Mouse (Mus musculus) CH12.LX (cell line): ENCODE results near the gene Cchcr1. TPM values are rescaled to one million over a fixed set of nuclear protein-coding genes. Genes with fewer than 3 reads are reported as not detected.

Source experiments
- DNase-seq: peaks from one replicate; pipeline ENCODE4 v3.0.0-alpha.2; 2013; ENCODE audit errors: extremely low read depth
- H3K27ac ChIP-seq: 2 replicates; pipeline ENCODE4 v1.5.1; 2012; ENCODE audit warnings: low read depth, mild to moderate bottlenecking, control low read depth, moderate library complexity; ENCODE audit not compliant: insufficient read depth
- H3K27me3 ChIP-seq: replicated peaks from 2 replicates; pipeline ENCODE3; 2012; ENCODE audit warnings: inconsistent platforms
- H3K36me3 ChIP-seq, 2 experiments: replicated peaks in 1 of 2; 2 replicates each; pipeline versions ENCODE3 to v1.6.1; 2012; ENCODE audit warnings: inconsistent platforms in 1 of 2, low read length in 1 of 2, mild to moderate bottlenecking in 1 of 2, mixed read lengths in 1 of 2, moderate library complexity in 1 of 2; ENCODE audit not compliant: control insufficient read depth in 1 of 2, insufficient read depth in 1 of 2
- H3K4me1 ChIP-seq, 2 experiments: 2 replicates each; pipeline ENCODE4 v1.6.1; 2012; ENCODE audit warnings: inconsistent platforms in 1 of 2, moderate library complexity in 1 of 2; ENCODE audit not compliant: insufficient read depth in 2 of 2, control insufficient read depth in 1 of 2
- H3K4me2 ChIP-seq: 2 replicates; pipeline ENCODE4 v1.6.1; 2012; ENCODE audit warnings: low read depth, mild to moderate bottlenecking, control low read depth; ENCODE audit not compliant: poor library complexity, insufficient read depth, severe bottlenecking
- H3K4me3 ChIP-seq, 3 experiments: fragments of 150-350 bp in 1 of 3; sonication (generic) in 1 of 3; replicated peaks in 1 of 3; 2 replicates each; pipeline versions ENCODE3 to v1.5.1; 2011 to 2012; ENCODE audit warnings: low read depth in 2 of 3, low read length in 2 of 3, mild to moderate bottlenecking in 2 of 3, moderate library complexity in 2 of 3, control low read depth in 1 of 3, improper control_type of control experiment in 1 of 3, inconsistent platforms in 1 of 3, mixed read lengths in 1 of 3; ENCODE audit not compliant: poor library complexity in 1 of 3
- H3K79me2 ChIP-seq: replicated peaks from 2 replicates; pipeline ENCODE4 v1.6.1; 2012; ENCODE audit warnings: mild to moderate bottlenecking, moderate library complexity; ENCODE audit not compliant: control insufficient read depth, poor library complexity, insufficient read depth, severe bottlenecking; ENCODE audit errors: extremely low read depth
- H3K9ac ChIP-seq: 2 replicates; pipeline ENCODE4 v1.6.1; 2012; ENCODE audit warnings: low read depth, mild to moderate bottlenecking, control low read depth, moderate library complexity; ENCODE audit not compliant: insufficient read depth
- H3K9me3 ChIP-seq: replicated peaks from 2 replicates; pipeline ENCODE3; 2012; ENCODE audit warnings: low read length, inconsistent platforms, mixed read lengths
- CHD1 ChIP-seq: IDR thresholded peaks from 2 replicates; pipeline ENCODE4 v1.6.1; 2012; ENCODE audit warnings: low read depth, low read length, improper control_type of control experiment, inconsistent platforms
- CHD2 ChIP-seq: IDR thresholded peaks from 2 replicates; pipeline ENCODE4 v1.6.1; 2011; ENCODE audit warnings: low read length, improper control_type of control experiment
- EP300 ChIP-seq: IDR thresholded peaks from 2 replicates; pipeline ENCODE4 v1.6.1; 2011; ENCODE audit warnings: low read length, improper control_type of control experiment
- HCFC1 ChIP-seq: IDR thresholded peaks from 2 replicates; pipeline ENCODE4 v1.6.1; 2012; ENCODE audit warnings: low read depth, mild to moderate bottlenecking, inconsistent platforms, low read length, improper control_type of control experiment
- JUND ChIP-seq: conservative IDR thresholded peaks from 2 replicates; pipeline ENCODE4 v1.6.1; 2011; ENCODE audit warnings: low read depth, low read length, improper control_type of control experiment
- MAZ ChIP-seq: IDR thresholded peaks from 2 replicates; pipeline ENCODE4 v1.6.1; 2012; ENCODE audit warnings: low read depth, mild to moderate bottlenecking, inconsistent platforms, low read length, improper control_type of control experiment, moderate library complexity
- MEF2A ChIP-seq: IDR thresholded peaks from 2 replicates; pipeline ENCODE4 v1.6.1; 2014; ENCODE audit warnings: low read depth, mild to moderate bottlenecking, inconsistent platforms, low read length, improper control_type of control experiment, borderline replicate concordance
- PAX5 ChIP-seq: IDR thresholded peaks from 2 replicates; pipeline ENCODE4 v1.6.1; 2012; ENCODE audit warnings: low read length, inconsistent platforms, mixed read lengths
- SMC3 ChIP-seq: IDR thresholded peaks from 2 replicates; pipeline ENCODE4 v1.6.1; 2011; ENCODE audit warnings: low read depth, low read length, improper control_type of control experiment
- UBTF ChIP-seq: IDR thresholded peaks from 2 replicates; pipeline ENCODE4 v1.6.1; 2012; ENCODE audit warnings: low read depth, mild to moderate bottlenecking, inconsistent platforms, low read length, improper control_type of control experiment, moderate library complexity
- dilution Hi-C: fragments of 300-500 bp; cut with MboI; formaldehyde crosslinking; loops from 2 replicates; pipeline ENCODE4 v1.14.3; 2020; ENCODE audit warnings: low sequenced_read_pairs; ENCODE audit not compliant: extremely low pct_unique_long_range_greater_than_20kb, extremely low pct_ligation_motif_present
- in situ Hi-C: fragments of 300-500 bp; cut with MboI; formaldehyde crosslinking; loops from 3 replicates; pipeline ENCODE4 v1.14.3; 2019; ENCODE audit warnings: low sequenced_read_pairs, low pct_ligation_motif_present, low pct_unique_long_range_greater_than_20kb, mixed read lengths
- polyA plus RNA-seq: library from polyadenylated mRNA; unstranded; fragments of >175 nt; gene quantifications from 2 replicates; pipeline ENCODE4 v1.2.1, GENCODE M21; 2012; ENCODE audit warnings: low read depth; ENCODE audit not compliant: insufficient read length
- total RNA-seq, 2 experiments: library from RNA; depleted of rRNA; stranded (reverse); fragments of 300-350 nt in 1 of 2; fragments of >200 nt in 1 of 2; gene quantifications; 2 replicates each; pipeline ENCODE4 v1.2.3; 2012 to 2014

The Cchcr1 gene
- total and polyA plus RNA-seq, 3 experiments: 5.2 to 13.0 (median 11.3) TPM

- Histone ChIP-seq H3K4me2 (no peak overlapping the region), H3K36me3 (no peaks in the 10 kb centered on the region), H3K27ac (no peak overlapping the region), H3K9me3 (no peaks in the 10 kb centered on the region), H3K79me2 (no peaks in the 10 kb centered on the region), H3K9ac (no peak overlapping the region), H3K4me1 (peaks cover 0 to 6% of the 10 kb centered on the region in 2 experiments; a peak in 1 of 4 replicates), H3K4me3 (no peak overlapping the region), H3K27me3 (peaks cover 9% of the 10 kb centered on the region)
- TF ChIP-seq PAX5 (no peak), SMC3 (no peak)
- in situ Hi-C loops (no loop called here), dilution Hi-C loops (no loop called here)
- DNase-seq: no peak
Measured at GRCm38 (mm10) chr17:35502762-35503161, 14.1 kb upstream of the Cchcr1 start.

GRCm38 (mm10) chr17:35503849-35504248, 13.1 kb upstream of the Cchcr1 start:
- dilution Hi-C loops: no loop called here
- peaks cover 0 to 7% of the 10 kb centered on the region in 2 experiments; a peak in 2 of 4 replicates for H3K4me1 ChIP-seq
- H3K27me3 ChIP-seq: peaks cover 9% of the 10 kb centered on the region

GRCm38 (mm10) chr17:35504628-35505481, 12.0 kb upstream of the Cchcr1 start:
- Histone ChIP-seq H3K4me3 (no peak overlapping the region), H3K4me1 (peaks cover 0 to 17% of the 10 kb centered on the region in 2 experiments; a peak in 2 of 4 replicates), H3K27ac (no peak overlapping the region), H3K9ac (no peak overlapping the region), H3K36me3 (no peaks in the 10 kb centered on the region), H3K27me3 (peaks cover 7% of the 10 kb centered on the region), H3K4me2 (no peak overlapping the region), H3K79me2 (no peaks in the 10 kb centered on the region), H3K9me3 (no peaks in the 10 kb centered on the region)
- dilution Hi-C loops: no loop called here
- in situ Hi-C loops: no loop called here
- no peak for TF ChIP-seq HCFC1
- no peak for TF ChIP-seq EP300
- no peak for TF ChIP-seq UBTF
- TF ChIP-seq JUND: no peak
- TF ChIP-seq CHD1: no peak
- no peak for DNase-seq

More at GRCm38 (mm10) chr17:35503849-35504248, 13.1 kb upstream of the Cchcr1 start:
- no peak overlapping the region for H3K4me2 ChIP-seq
- H3K36me3 ChIP-seq: no peaks in the 10 kb centered on the region
- H3K4me3 ChIP-seq: no peak overlapping the region
- H3K9ac ChIP-seq: no peak overlapping the region
- no peaks in the 10 kb centered on the region for H3K79me2 ChIP-seq
- in situ Hi-C loops: no loop called here
- no peak for DNase-seq
- TF ChIP-seq CHD2: no peak
- no peak for TF ChIP-seq MEF2A
- TF ChIP-seq MAZ: no peak
- no peaks in the 10 kb centered on the region for H3K9me3 ChIP-seq
- H3K27ac ChIP-seq: no peak overlapping the region
